Mouse (Mus musculus): ENCODE measurements around the gene Fitm2. TPM values are rescaled to one million over a fixed set of nuclear protein-coding genes. Genes with fewer than 3 reads are reported as not detected.

The Fitm2 gene
- polyA plus RNA-seq, 1 experiment: 24.6 TPM

DNA sequence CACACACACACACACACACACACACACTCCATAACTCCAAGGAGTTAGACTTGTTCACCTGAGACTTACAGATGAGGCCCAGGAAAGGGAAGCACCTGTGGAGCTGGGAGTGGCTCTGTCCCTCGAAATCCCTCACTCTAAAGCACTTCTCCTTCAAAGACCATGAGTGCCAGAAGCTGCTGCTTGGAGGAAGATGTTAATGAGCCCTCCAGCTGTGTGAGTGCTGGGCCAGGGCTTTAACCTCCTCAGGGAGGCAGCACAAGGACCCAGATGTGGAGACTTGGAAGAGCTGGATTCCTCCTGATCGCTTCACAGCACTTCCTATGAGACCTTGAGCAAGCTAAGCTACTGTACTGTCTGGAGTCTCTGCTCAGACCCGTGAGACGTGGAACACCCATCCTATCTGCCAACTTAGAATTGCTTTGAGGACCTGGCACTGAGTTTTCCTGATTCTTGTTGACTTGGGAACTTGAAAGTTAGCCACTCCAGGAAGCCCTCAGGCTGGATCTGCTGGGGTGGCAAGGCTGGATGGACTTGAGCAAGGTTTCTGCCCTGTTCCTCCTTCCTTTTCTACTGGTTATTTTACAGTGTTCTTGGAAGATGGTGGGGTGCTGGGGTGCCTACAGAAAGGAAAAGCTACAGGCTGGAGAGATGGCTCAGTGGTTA, 44.0 kb downstream of the Fitm2 start:
- no peaks in the 10 kb centered on the region for H3K79me2 ChIP-seq (ENCODE audit: control insufficient read depth, insufficient read depth)
- H3K36me3 ChIP-seq (ENCODE audit: control insufficient read depth, insufficient read depth): no peaks in the 10 kb centered on the region
- TF ChIP-seq REST (IDR thresholded peaks at IDR 0.05; ENCODE audit: insufficient read depth, insufficient read length): no peak
- no peak for TF ChIP-seq TCF3 (IDR thresholded peaks at IDR 0.05; ENCODE audit: insufficient read length, low read depth)
- TF ChIP-seq USF1 (IDR thresholded peaks at IDR 0.05; ENCODE audit: low read depth): no peak
- TF ChIP-seq E2F4 (IDR thresholded peaks at IDR 0.05; ENCODE audit: insufficient read depth): no peak
- TF ChIP-seq POLR2A (IDR thresholded peaks at IDR 0.05; ENCODE audit: insufficient read length, low read depth): no peak
- no peak for TF ChIP-seq MAX (IDR thresholded peaks at IDR 0.05; ENCODE audit: low read depth)
- TF ChIP-seq CEBPB (IDR thresholded peaks at IDR 0.05; ENCODE audit: insufficient read depth, poor library complexity, severe bottlenecking): no peak
- no peak for TF ChIP-seq SRF (IDR thresholded peaks at IDR 0.05; ENCODE audit: control insufficient read depth, insufficient read length, low read depth)
- TF ChIP-seq POLR2AphosphoS2 (IDR thresholded peaks at IDR 0.05; ENCODE audit: insufficient read length, low read depth): no peak
- no peak overlapping the region for H3K4me3 ChIP-seq
- peaks cover 13% of the 10 kb centered on the region for H3K27me3 ChIP-seq (ENCODE audit: control insufficient read depth, insufficient read depth, insufficient read length)
- no peak overlapping the region for H3ac ChIP-seq (ENCODE audit: control insufficient read depth, insufficient read length)
- H3K4me2 ChIP-seq (ENCODE audit: low read depth): no peak overlapping the region

DNA sequence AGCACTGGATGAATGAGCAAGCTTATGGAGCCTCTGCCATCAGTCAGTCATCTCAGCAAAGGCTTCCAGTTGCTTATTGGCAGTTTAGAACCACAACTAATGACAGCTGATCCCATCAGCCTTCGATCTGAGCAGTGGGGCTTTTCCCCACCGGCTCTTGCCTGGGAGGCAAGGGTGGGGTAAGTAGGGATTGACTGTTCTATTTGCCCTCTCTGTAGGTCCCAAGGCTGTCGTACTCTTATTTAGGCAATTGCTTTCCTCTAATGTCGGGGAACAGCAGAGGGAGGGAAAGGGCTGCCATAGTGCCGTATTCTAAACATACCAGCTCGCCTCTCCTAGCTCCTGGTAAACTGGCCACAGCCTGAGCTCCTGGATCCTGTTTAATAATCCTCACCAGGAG, 47.8 kb downstream of the Fitm2 start, which contains the start of gene Oser1:
Gene Oser1 (minus strand): TSS at position 101 of the 400 bp plus-strand sequence.
- no peak within 1 kb of the TSS for H3K4me2 ChIP-seq (ENCODE audit: low read depth)
- H3K36me3 ChIP-seq (ENCODE audit: control insufficient read depth, insufficient read depth): no peaks in the 10 kb centered on the region
- H3K27me3 ChIP-seq (ENCODE audit: control insufficient read depth, insufficient read depth, insufficient read length): no peaks in the 10 kb centered on the region
- H3ac ChIP-seq (ENCODE audit: control insufficient read depth, insufficient read length): no peak within 1 kb of the TSS
- TF ChIP-seq POLR2AphosphoS2 (IDR thresholded peaks at IDR 0.05; ENCODE audit: insufficient read length, low read depth) (no peak), MAX (IDR thresholded peaks at IDR 0.05; ENCODE audit: low read depth) (no peak), USF1 (IDR thresholded peaks at IDR 0.05; ENCODE audit: low read depth) (no peak), TCF3 (IDR thresholded peaks at IDR 0.05; ENCODE audit: insufficient read length, low read depth) (no peak), MYOD1 (IDR thresholded peaks at IDR 0.05; ENCODE audit: control insufficient read depth in 1 of 3, insufficient read length in 2 of 3, low read depth in 2 of 3) (no peak), REST (IDR thresholded peaks at IDR 0.05; ENCODE audit: insufficient read depth, insufficient read length) (no peak), E2F4 (IDR thresholded peaks at IDR 0.05; ENCODE audit: insufficient read depth) (no peak), TCF12 (IDR thresholded peaks at IDR 0.05; ENCODE audit: insufficient read depth, poor library complexity, severe bottlenecking) (no peak), SRF (IDR thresholded peaks at IDR 0.05; ENCODE audit: control insufficient read depth, insufficient read length, low read depth) (no peak), MYOG (IDR thresholded peaks at IDR 0.05; ENCODE audit: control insufficient read depth in 1 of 3, insufficient read depth in 1 of 3, insufficient read length in 2 of 3, low read depth in 2 of 3) (no peak), POLR2A (IDR thresholded peaks at IDR 0.05; ENCODE audit: insufficient read length, low read depth) (no peak)
- H3K4me3 ChIP-seq: no peak within 1 kb of the TSS
- H3K79me2 ChIP-seq (ENCODE audit: control insufficient read depth, insufficient read depth): peaks cover 18% of the 10 kb centered on the region

DNA sequence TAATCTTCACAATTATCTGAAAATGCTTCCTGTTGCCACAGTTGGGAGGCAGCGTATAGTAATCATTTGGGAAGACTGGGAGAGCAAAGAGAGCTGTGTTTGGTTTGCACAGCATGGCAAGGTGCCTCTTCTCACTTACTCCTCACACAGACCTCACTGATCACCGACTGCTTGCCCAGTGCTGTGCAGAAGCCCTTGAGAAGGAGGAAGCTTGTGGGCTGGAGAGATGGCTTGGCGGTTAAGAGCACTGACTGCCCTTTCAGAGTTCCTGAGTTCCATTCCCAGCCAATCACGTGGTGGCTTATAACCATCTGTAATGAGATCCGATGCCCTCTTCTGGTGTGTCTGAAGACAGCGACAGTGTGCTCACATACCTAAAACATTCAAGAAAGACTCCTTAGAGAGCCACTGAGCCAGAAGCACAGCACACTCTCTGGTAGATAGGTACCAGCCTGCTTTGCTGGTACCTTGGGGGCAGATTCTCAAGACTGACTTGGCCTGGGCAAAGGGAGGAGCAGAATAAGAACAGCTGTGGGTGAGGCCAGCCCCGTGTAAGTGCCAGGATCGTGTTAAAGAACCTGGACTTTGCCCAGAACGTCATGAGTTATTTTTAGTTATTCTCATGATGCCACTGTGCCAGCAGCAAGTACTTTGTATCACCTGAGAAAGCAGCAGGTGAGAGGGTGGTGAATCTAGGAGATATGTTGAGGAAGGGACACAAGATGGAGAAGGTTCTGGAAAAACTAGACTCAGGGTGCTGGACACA, 49.4 kb downstream of the Fitm2 start:
- Histone ChIP-seq H3ac (ENCODE audit: control insufficient read depth, insufficient read length) (no peak overlapping the region), H3K79me2 (ENCODE audit: control insufficient read depth, insufficient read depth) (peaks cover 28% of the 10 kb centered on the region), H3K27me3 (ENCODE audit: control insufficient read depth, insufficient read depth, insufficient read length) (no peaks in the 10 kb centered on the region), H3K4me2 (ENCODE audit: low read depth) (no peak overlapping the region), H3K4me3 (no peak overlapping the region), H3K36me3 (ENCODE audit: control insufficient read depth, insufficient read depth) (no peaks in the 10 kb centered on the region)
- no peak for TF ChIP-seq REST (IDR thresholded peaks at IDR 0.05; ENCODE audit: insufficient read depth, insufficient read length)
- TF ChIP-seq POLR2AphosphoS2 (IDR thresholded peaks at IDR 0.05; ENCODE audit: insufficient read length, low read depth): no peak
- TF ChIP-seq CEBPB (IDR thresholded peaks at IDR 0.05; ENCODE audit: insufficient read depth, poor library complexity, severe bottlenecking): no peak
- no peak for TF ChIP-seq MYOG (IDR thresholded peaks at IDR 0.05; ENCODE audit: control insufficient read depth in 1 of 3, insufficient read depth in 1 of 3, insufficient read length in 2 of 3, low read depth in 2 of 3)
- TF ChIP-seq USF1 (IDR thresholded peaks at IDR 0.05; ENCODE audit: low read depth): no peak
- no peak for TF ChIP-seq TCF3 (IDR thresholded peaks at IDR 0.05; ENCODE audit: insufficient read length, low read depth)
- no peak for TF ChIP-seq E2F4 (IDR thresholded peaks at IDR 0.05; ENCODE audit: insufficient read depth)
- TF ChIP-seq POLR2A (IDR thresholded peaks at IDR 0.05; ENCODE audit: insufficient read length, low read depth): no peak
- no peak for TF ChIP-seq SRF (IDR thresholded peaks at IDR 0.05; ENCODE audit: control insufficient read depth, insufficient read length, low read depth)
- no peak for TF ChIP-seq TCF12 (IDR thresholded peaks at IDR 0.05; ENCODE audit: insufficient read depth, poor library complexity, severe bottlenecking)
- TF ChIP-seq MAX (IDR thresholded peaks at IDR 0.05; ENCODE audit: low read depth): no peak
- no peak for TF ChIP-seq MYOD1 (IDR thresholded peaks at IDR 0.05; ENCODE audit: control insufficient read depth in 1 of 3, insufficient read length in 2 of 3, low read depth in 2 of 3)

DNA sequence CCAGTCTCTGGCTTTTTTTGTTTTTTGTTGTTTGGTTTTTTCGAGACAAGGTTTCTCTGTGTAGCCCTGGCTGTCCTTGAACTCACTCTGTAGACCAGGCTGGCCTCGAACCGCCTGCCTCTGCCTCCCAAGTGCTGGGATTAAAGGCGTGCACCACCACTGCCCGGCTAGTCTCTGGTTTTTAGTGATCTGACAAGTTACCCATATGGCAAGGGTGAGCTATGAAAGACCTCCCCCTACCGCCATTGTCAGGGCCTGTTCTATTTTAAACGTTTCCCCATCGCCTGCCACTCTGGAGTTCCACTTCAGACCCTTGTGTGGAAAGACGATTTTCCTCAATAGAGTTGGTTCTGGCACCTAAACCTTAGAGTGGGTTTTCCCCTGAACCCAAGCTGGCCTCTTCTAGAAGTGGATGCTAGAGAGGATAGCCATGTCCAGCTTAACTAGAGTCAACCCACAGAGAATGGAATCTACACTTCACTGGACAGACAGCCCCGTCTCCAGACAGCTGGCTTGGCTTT, 52.0 kb downstream of the Fitm2 start:
- Histone ChIP-seq H3K79me2 (ENCODE audit: control insufficient read depth, insufficient read depth) (peaks cover 54% of the 10 kb centered on the region), H3ac (ENCODE audit: control insufficient read depth, insufficient read length) (peak overlapping the region; percentile 81), H3K4me2 (ENCODE audit: low read depth) (peak overlapping the region; percentile 87), H3K36me3 (ENCODE audit: control insufficient read depth, insufficient read depth) (no peaks in the 10 kb centered on the region), H3K27me3 (ENCODE audit: control insufficient read depth, insufficient read depth, insufficient read length) (no peaks in the 10 kb centered on the region), H3K4me3 (peak overlapping the region; percentile 84)
- TF ChIP-seq E2F4 (IDR thresholded peaks at IDR 0.05; ENCODE audit: insufficient read depth) (no peak), SRF (IDR thresholded peaks at IDR 0.05; ENCODE audit: control insufficient read depth, insufficient read length, low read depth) (no peak), MYOG (IDR thresholded peaks at IDR 0.05; ENCODE audit: control insufficient read depth in 1 of 3, insufficient read depth in 1 of 3, insufficient read length in 2 of 3, low read depth in 2 of 3) (no peak)

All from myocyte (in vitro differentiated cells).